Mouse (Mus musculus): ENCODE results near the gene Sf3b1.
"Not testable (repeated sequence)": the region's sequence is repeated elsewhere in the genome, so short reads cannot be mapped to it uniquely, and the experiment has no call there.

GRCm38 (mm10) chr1:54956995-54957394, 70.3 kb downstream of the Sf3b1 start:
- TF ChIP-seq POLR2A (IDR thresholded peaks at IDR 0.05; ENCODE audit: borderline replicate concordance, control insufficient read depth, low read depth, low read length); CTCF (IDR thresholded peaks at IDR 0.05; ENCODE audit: control insufficient read depth, insufficient read depth, low read length): not testable (repeated sequence)
